Comparison of ENCODE assay signal across 8 mouse cellular contexts in genomic region chr3:79161093-79161723, GRCm38 (mm10).
A peak's percentile ranks its signal among the peaks of the same experiment; 100 is the strongest.
DNase-seq lines count a peak whose midpoint lies in the region; ATAC-seq and TF ChIP-seq lines count a peak whose summit lies in the region.

No protein-coding gene starts in this region.

- H3K4me2 ChIP-seq in heart, embryonic 14.5 days (ENCODE audit: low read length), result peak overlapping the region; percentile 61
- peak overlapping the region; percentile 43 for H3K4me2 ChIP-seq in lung, embryonic 15.5 days
- H3K4me2 ChIP-seq in stomach, embryonic 16.5 days (ENCODE audit: low read depth, low read length), result peak overlapping the region; percentile 40

- ATAC-seq in heart, embryonic 14.5 days (ENCODE audit: insufficient number of reproducible peaks, insufficient read depth, low FRiP score, low read depth), result peak; percentile 72
- peak; percentile 85 for ATAC-seq in lung, embryonic 15.5 days (ENCODE audit: borderline replicate concordance, extremely low read depth, low FRiP score, low TSS enrichment)
- peak; percentile 86 for ATAC-seq in stomach, embryonic 16.5 days (ENCODE audit: insufficient read depth, low FRiP score)

- peak overlapping the region in 1 of 2 experiments; percentile 26; a peak in 2 of 4 replicates for H3K4me3 ChIP-seq in heart, embryonic 14.5 days (ENCODE audit: control insufficient read depth in 1 of 2, insufficient read depth in 1 of 2, low read depth in 1 of 2, low read length in 2 of 2)
- H3K4me3 ChIP-seq in lung, embryonic 15.5 days, result no peak overlapping the region
- no peak overlapping the region for H3K4me3 ChIP-seq in stomach, embryonic 16.5 days (replicated peaks; ENCODE audit: low read length)

- H3K27ac ChIP-seq in heart, embryonic 14.5 days (replicated peaks in 1 of 2; ENCODE audit: control insufficient read depth in 1 of 2, insufficient read depth in 1 of 2, low read depth in 2 of 2, low read length in 2 of 2), result peak overlapping the region; percentile 91 to 94
- H3K27ac ChIP-seq in lung, embryonic 15.5 days, result peak overlapping the region; percentile 64
- H3K27ac ChIP-seq in stomach, embryonic 16.5 days (ENCODE audit: low read length), result peak overlapping the region; percentile 88

- no peak for TF ChIP-seq CTCF in brain, embryonic 14.5 days (IDR thresholded peaks at IDR 0.05; ENCODE audit: borderline replicate concordance, extremely low read depth, insufficient read depth, insufficient read length)

- no peak for TF ChIP-seq POLR2A in brain, embryonic 14.5 days (IDR thresholded peaks at IDR 0.05; ENCODE audit: borderline replicate concordance, extremely low read depth, insufficient read depth, insufficient read length, poor library complexity, severe bottlenecking)

- DNase-seq in kidney, adult 9 months, result peak; percentile 40
- DNase-seq in kidney, postnatal 4 days, result no peak
- peak; percentile 81 for DNase-seq in brain, embryonic 14.5 days (ENCODE audit: low read depth)
- DNase-seq in c-Kit-positive CD71-positive TER-119-positive erythroid progenitor cells, embryonic 14.5 days (ENCODE audit: low spot score), result no peak
- no peak for DNase-seq in layer of hippocampus, postnatal 10 days (ENCODE audit: low spot score in 2 of 2)

- no peaks in the 10 kb centered on the region for H3K27me3 ChIP-seq in heart, embryonic 14.5 days (ENCODE audit: control insufficient read depth, insufficient read depth, low read length)
- no peaks in the 10 kb centered on the region for H3K27me3 ChIP-seq in lung, embryonic 15.5 days
- no peaks in the 10 kb centered on the region for H3K27me3 ChIP-seq in stomach, embryonic 16.5 days (ENCODE audit: control insufficient read depth, insufficient read depth, low read length)

- 12% methylated on average over 6 of the region's 6 CpGs for whole genome bisulfite sequencing in heart, embryonic 14.5 days
- 27% methylated on average over 6 of the region's 6 CpGs for WGBS in lung, embryonic 15.5 days
- 34% methylated on average over 6 of the region's 6 CpGs for WGBS in stomach, embryonic 16.5 days

- peaks cover 11 to 33% of the 10 kb centered on the region in 2 experiments for H3K4me1 ChIP-seq in heart, embryonic 14.5 days (ENCODE audit: control insufficient read depth in 2 of 2, insufficient read depth in 2 of 2, low read length in 2 of 2)
- H3K4me1 ChIP-seq in lung, embryonic 15.5 days, result peaks cover 15% of the 10 kb centered on the region
- H3K4me1 ChIP-seq in stomach, embryonic 16.5 days (ENCODE audit: control insufficient read depth, insufficient read depth, low read length), result peaks cover 24% of the 10 kb centered on the region

- H3K9me3 ChIP-seq in heart, embryonic 14.5 days (ENCODE audit: control insufficient read depth, low read length), result no peaks in the 10 kb centered on the region
- H3K9me3 ChIP-seq in lung, embryonic 15.5 days, result no peaks in the 10 kb centered on the region
- no peaks in the 10 kb centered on the region for H3K9me3 ChIP-seq in stomach, embryonic 16.5 days (replicated peaks; ENCODE audit: control insufficient read depth, low read length)

- peak overlapping the region; percentile 64 for H3K9ac ChIP-seq in heart, embryonic 14.5 days (ENCODE audit: low read length)
- no peak overlapping the region for H3K9ac ChIP-seq in lung, embryonic 15.5 days
- H3K9ac ChIP-seq in stomach, embryonic 16.5 days (ENCODE audit: low read length), result peak overlapping the region; percentile 26; the same call in 1 of the 2 replicates

- 0 out of 2 replicates have a peak, but pooled peaks cover 3% of the 10 kb centered on the region for H3K36me3 ChIP-seq in heart, embryonic 14.5 days (ENCODE audit: control insufficient read depth, insufficient read depth, low read length)
- H3K36me3 ChIP-seq in lung, embryonic 15.5 days, result no peaks in the 10 kb centered on the region
- no peaks in the 10 kb centered on the region for H3K36me3 ChIP-seq in stomach, embryonic 16.5 days (ENCODE audit: control insufficient read depth, insufficient read depth, low read length)

Comparison
In these comparisons a context has a peak if more than half of its experiments do, and no peak if none do; other contexts are left out.
1. DNase-seq: peak in kidney, adult 9 months (single experiment) and brain, embryonic 14.5 days (single experiment); none in kidney, postnatal 4 days (0 of 2), c-Kit-positive CD71-positive TER-119-positive erythroid progenitor cells, embryonic 14.5 days (single experiment) and layer of hippocampus, postnatal 10 days (0 of 2).
2. Peak in every context shown above with its lines, with median percentiles within 50 percentile points of each other: ATAC-seq, H3K27ac ChIP-seq and H3K4me2 ChIP-seq.